Mouse (Mus musculus) right cerebral cortex, postnatal 25 days (tissue): ENCODE measurements around the gene Golga5.
"Not testable (repeated sequence)": the region's sequence is repeated elsewhere in the genome, so short reads cannot be mapped to it uniquely, and the experiment has no call there.

Source experiments
- DNase-seq: peaks from one replicate; pipeline ENCODE4 v3.0.0; 2022

The Golga5 gene

DNA sequence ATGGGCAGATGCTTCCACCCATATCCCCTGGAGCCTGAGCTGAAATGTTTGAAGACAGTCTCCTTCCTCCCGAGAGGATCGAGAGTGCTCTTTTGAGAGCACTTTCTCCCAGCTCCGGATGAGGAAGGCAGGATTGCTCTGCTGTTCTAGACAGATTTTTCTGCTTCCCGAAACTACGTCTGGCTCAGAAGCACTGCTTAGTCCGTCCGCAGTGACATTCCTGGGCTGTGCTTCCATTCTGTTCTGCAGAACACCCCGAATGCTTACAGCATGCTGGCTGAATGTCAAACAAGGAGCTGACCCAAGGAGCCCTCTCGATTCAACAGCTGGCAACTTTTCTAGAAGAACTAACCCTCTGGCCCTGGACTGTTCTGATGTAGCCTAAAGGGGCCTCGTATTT lies 18.5 kb upstream of the Golga5 start:
- no peak for DNase-seq

GRCm38 (mm10) chr12:102451126-102451851 lies 17.6 kb upstream of the Golga5 start:
- no peak for DNase-seq

DNA sequence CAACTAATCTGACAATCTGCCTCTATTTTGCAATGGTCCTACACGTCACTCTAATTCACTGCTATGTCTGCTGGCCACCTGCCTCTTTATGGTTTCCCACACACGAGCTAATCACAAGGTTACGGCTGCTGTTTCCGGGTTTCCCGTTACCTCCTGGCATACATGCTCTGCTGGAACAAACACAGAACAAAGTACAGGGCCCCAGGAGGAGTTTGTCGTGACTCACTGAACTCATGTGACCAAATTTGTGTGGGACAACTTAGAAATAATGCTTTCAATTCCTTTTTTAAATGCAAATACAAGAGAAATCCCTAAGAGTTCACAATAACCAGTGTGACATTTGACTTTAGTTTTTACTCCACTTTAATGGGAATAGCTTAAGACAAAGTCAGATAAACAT lies 15.4 kb upstream of the Golga5 start:
- DNase-seq: no peak

DNA sequence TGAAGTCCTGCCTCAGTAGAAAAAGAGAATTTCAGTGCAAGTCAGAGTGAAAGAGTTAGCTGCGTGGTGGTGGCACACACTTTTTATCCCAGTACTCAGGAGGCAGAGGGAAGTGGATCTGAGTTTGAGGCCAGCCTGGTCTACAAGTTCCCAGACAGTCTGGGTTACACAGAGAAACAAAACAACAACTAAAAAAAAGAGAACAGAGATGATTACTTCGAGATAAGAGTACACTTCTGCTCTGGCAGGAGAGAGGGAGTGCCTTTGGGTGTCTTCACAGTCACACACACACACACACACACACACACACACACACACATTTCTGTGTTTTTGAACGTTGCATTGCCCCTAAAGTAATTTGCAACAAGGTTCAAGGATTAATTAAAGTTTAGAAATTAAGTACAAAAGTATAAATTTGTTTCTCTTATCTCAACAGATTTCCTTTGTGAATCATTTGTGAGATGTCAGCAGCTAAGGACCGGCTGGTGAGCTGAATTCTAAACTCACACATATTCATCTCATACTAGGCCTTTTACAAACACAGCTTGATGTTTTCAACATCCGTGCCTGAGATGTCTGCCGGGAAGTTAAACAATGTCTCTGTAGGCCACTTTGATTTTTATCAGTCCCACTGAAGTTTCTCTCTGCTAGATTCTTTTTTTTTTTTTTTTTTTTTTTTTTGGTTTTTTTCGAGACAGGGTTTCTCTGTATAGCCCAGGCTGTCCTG lies 12.3 kb upstream of the Golga5 start:
- DNase-seq: no peak

DNA sequence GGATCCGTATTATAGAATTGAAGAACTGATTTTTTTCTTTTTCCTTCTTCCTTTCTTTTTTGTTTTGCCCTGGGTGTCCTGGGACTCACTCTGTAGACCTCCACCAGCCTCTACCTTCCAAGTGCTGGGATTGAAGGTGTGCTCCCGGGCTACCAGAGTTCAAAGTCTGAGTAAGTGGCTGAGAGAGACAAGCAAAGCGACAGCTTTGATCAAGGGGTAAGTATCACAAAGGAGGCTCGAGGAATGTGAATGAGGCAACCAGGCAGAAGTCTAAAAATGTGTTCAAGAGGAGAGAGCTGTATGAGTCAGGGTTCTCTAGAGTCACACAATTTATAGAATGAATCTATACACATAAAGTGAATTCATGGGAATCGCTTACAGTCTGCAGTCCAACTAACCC lies 8.9 kb upstream of the Golga5 start:
- DNase-seq: no peak

GRCm38 (mm10) chr12:102461177-102461576 lies 7.8 kb upstream of the Golga5 start:
- no peak for DNase-seq

DNA sequence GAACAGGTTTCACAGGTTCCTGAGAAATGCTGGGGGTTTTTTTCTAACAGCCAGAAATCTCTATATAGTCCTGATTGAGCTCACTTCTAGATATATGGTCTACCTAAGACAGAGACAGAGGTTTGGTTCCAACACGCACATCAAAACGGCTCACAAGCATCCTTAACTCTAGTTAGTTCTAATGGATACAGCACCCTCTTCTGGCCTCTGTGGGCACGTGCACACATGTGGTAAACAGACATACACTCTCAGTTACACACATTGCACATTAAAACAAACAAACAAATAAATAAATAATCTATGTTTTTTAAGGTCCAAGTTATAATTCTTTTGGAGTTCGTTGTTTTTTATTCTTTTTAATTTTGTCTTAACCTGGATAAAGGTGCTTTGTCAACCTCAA lies 4.3 kb upstream of the Golga5 start:
- no peak for DNase-seq

DNA sequence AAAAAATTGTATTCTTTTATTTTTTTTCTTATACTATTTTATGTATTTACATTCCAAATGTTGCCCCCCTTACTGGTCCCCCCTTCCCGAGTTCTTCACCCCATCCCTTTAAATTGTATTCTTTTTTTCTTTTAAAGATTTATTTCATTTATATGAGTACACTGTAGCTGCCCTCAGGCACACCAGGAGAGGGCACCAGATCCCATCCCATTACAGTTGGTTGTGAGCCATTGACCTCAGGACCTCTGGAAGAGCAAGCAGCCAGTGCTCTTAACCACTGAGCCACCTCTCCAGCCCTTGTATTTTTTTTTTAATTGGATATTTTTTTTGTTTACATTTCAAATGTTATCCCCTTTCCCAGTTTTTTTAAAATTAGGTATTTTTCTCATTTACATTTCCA lies 799 bp upstream of the Golga5 start:
- no peak for DNase-seq

DNA sequence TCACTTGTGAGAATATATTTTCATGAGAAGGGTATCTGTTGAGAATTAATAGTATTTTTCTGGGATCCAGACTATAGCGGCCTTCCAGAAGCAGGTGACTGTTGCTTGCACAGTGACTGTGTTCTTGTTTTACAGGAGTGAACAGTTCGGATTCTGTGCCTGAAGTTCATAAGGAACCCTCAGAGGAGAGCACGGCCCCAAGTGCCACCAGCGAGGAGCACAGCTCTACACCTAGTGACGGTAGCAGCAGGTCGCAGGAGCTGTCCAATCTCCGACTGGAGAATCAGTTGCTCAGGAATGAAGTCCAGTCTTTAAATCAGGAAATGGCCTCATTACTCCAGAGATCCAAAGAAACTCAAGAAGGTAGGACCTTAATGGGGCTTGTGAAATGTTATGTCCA lies 5.5 kb downstream of the Golga5 start:
- no peak for DNase-seq

DNA sequence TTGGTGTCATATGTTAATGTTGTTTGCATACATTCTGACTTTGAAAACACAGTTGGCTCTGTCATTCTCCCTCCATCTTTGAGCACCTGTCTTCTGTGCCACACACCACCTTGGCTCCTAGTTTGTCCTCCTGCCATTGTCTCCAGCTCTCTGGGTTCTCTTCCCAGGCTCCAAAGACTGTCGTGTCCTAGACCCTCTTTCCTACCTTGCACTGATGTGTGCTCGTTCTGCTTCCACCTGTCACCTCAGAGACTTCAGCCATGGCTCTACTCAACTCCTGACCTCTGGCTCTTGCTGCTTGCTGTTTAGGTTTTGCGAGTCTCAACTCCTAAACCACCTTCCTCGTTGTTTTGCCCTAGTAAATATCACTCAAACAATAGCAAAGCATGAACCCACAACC lies 11.5 kb downstream of the Golga5 start:
- DNase-seq: no peak

GRCm38 (mm10) chr12:102484946-102485345 lies 16.0 kb downstream of the Golga5 start:
- no peak for DNase-seq

DNA sequence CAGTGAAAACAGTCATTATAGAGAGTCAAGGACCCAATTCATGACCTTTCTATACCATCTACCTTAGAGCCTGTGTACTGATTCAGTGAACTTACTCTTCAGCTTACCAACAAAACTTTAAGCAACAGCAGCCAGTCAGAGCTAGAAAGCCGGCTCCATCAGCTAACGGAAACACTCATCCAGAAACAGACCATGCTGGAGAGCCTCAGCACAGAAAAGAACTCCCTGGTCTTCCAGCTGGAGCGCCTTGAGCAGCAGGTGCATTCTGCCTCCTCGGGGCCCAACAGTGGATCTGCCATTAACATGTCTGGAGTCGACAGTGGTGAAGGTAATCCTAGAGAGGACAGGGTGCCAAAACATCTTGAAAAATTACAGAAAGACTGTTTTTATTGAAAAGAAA lies 23.0 kb downstream of the Golga5 start:
- no peak for DNase-seq

GRCm38 (mm10) chr12:102495754-102496153 lies 26.8 kb downstream of the Golga5 start:
- DNase-seq: not testable (repeated sequence)

DNA sequence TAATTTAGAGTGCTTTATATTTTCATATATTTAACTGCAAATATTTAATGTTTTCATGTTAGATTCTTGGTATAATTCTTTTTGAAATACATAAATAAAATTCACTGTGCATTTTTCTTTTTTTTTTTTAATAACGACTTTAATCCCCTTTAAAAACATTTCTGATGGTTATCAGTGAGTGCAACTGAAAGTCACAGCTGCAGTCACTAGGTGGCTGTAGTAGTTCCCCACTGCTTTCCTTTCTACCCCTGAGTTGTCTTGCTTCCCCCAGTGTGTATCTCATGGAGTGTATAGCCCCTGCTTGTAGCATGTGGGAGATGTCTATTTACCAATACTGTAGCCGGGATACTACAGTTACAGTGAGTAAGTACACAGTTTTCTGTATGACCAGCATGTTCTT lies 29.0 kb downstream of the Golga5 start:
- DNase-seq: no peak

DNA sequence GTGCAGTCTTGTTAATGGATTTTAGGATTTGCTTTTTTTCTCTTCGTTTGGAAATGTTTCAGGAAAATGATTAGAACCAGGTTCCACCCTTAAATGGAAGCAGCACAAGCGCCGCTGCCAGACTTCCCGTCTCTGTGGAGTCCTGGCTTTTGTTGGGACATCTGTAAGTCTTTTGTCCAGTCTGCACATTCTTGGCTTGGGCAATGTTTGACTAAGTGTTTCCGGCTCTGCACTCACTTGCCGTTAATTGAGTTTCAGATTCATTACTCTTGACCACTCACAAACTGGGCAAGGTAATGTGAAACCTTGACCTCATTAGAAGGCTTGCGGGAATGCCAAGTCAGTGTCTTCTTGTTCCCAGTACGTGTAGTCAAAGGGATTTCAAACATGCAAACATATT lies 29.8 kb downstream of the Golga5 start:
- no peak for DNase-seq

GRCm38 (mm10) chr12:102499210-102499609 lies 30.3 kb downstream of the Golga5 start:
- DNase-seq: no peak

DNA sequence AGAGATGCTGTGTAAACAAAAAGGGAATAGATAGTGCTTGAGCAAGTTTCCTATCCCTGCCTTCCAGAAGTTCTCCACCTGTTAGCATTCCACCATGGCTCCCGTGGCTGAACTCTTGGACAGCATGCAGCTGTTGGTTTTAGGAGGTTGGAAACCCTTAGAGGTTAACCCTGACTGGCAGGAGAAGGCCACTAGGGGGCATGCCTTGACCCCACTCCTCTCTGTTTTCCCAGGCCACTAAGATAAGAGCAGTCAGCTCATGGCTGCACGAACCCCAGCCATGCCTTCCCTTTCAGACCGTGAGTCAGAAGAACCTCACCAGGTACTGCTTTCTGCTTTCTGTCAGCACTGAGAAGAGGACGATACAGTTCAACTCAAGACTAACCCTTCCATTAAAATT lies 30.8 kb downstream of the Golga5 start:
- no peak for DNase-seq

DNA sequence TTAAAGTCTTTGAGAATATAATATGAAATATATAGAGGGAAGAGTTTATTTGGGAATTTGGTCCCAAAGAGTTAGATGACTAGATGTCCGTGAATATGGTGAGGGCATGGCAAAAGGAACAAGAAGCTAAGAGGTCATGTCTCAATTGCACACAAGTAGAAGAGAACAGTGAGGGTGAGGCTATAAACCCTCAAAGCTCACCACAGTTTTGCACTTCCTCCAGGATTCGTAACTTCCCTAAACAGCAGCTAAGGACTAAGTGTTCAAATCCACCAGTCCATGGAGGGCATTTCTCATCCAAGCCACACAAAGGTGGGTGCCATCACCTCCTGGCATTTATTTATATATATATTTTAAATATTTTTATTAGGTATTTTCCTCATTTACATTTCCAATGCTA lies 32.1 kb downstream of the Golga5 start:
- no peak for DNase-seq

- no peak for DNase-seq
Measured at GRCm38 (mm10) chr12:102501848-102502595, 33.1 kb downstream of the Golga5 start.

GRCm38 (mm10) chr12:102505131-102505713 lies 36.3 kb downstream of the Golga5 start:
- DNase-seq: no peak

DNA sequence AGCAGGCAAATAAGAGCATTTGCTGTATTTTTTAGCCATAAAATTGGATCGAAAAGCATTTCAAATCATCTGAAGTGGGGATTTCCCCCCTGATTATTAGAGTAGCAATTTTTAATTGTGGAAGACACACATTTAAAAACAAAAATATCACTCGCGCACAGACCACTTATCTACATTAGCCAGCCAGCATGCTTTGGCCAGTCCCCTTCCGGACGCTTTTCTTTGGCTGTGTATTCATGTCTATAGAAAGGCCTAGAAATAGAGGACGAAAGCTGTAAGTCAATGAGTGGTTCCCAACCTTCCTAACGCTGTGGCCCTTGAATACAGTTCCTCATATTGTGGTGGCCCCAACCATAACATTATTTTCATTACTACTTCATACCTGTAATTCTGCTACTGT lies 37.0 kb downstream of the Golga5 start:
- DNase-seq: no peak

DNA sequence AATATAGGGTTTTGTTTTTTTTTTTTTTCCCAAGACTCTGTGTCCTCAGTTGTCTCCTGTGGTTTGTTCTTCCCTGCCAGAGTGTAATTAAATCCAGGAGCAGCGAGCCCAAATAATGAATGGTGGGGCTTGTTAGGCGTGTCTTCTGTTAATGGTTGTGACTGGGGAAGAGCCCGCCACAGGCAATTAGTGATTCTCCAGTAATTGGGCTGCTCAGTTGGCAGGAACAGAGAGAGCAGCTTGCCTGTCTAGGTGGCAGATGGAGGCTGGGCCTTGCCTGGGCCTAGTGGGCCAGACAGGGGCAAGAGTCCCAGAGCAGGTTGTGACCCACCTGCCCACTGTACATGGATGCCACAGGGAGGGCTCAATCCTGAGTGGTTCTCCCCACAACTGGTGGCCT lies 42.4 kb downstream of the Golga5 start:
- no peak for DNase-seq

DNA sequence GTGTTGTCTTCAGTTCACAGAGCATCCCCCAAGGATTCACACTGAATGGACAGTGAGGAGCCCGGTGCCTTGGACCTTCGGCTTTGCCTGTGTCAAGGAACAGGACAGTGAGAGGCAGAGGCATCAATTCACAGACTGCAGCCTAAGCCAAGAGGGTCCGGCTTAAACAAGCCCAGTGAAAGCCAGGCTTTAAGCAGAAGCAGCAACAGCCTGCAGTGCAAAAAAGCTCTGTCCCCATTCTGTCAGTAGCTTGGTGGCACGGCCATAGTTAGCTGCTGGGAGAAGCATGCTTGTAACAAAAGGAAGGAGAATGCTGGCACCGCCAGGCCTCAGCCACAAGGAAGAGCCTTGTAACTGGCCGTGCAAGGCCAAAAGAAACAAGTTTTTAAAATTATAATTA lies 45.2 kb downstream of the Golga5 start:
- no peak for DNase-seq

DNA sequence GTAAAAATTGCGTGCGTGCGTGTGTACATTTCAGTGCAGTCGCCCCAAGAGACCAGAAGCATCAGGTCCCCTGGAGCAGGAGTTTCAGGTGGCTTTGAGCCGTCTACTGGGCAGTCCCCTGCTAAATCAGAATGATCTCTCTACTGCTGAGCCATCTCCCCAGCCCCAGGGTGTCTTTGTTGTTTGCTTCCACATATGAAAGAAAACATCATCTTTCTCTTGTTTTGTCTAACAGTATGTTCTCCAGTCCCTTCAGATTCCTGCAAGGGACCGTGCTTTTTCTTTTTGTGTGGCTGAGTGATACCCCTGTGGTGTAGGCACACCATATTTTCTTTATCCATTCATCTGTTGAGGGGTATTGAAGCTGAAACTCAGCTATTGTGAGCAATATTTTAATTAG lies 45.8 kb downstream of the Golga5 start:
- no peak for DNase-seq
